In the genomic region with DNA sequence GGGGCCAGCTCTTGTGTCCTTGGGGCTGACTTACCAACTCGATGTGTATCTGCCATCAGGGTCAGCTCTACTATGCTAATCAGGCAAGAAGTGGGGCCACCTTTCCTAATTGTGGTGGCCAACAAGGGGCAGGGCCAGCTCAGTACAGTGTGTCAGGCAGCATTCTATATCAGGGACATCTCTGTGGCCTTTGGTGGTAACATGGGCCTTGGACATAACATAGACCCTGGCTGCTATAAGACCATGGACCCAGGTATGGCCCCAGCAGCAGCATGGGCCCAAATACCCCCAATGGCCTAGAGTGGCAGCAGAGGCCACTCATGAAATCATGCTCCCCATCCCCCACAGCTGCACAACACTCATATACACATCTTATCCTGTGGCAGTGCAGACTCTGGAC, we compare ENCODE assay signal across 43 mouse cellular contexts. TPM values are rescaled to one million over a fixed set of nuclear protein-coding genes. Genes with fewer than 3 reads are reported as not detected.
"Had no signal": no experiment of that assay in that cellular context is flagged by ENCODE, and none has a peak within 500 bp of the region (broad histone marks: within the 10 kb centered on the region; RNA-seq: fewer than 3 reads in every experiment).

No protein-coding gene starts in this region.

- H3K4me3 ChIP-seq: gastrocnemius, adult 2 months; heart, adult 2 months; heart, embryonic 10.5 days; heart, embryonic 13.5 days; heart, embryonic 15.5 days; hindbrain, embryonic 10.5 days; hindbrain, embryonic 12.5 days; intestine, embryonic 15.5 days; kidney, embryonic 15.5 days; limb, embryonic 13.5 days; liver, embryonic 13.5 days; liver, embryonic 15.5 days had no signal

- ATAC-seq: hindbrain, embryonic 16.5 days; inflammation-experienced regulatory T-cells, adult 6 months; intestine, embryonic 15.5 days; intestine, postnatal 0 days; liver, postnatal 0 days had no signal

- DNase-seq: gastrocnemius, adult 2 months; gastrocnemius, postnatal 10 days; gastrocnemius, postnatal 25 days; heart, adult 2 months; heart, postnatal 14 days; heart, postnatal 36 days; kidney, adult 18-20 months; kidney, adult 9 months; kidney, postnatal 14 days; kidney, postnatal 36 days; layer of hippocampus, adult 9-11 months; layer of hippocampus, postnatal 36 days; left cerebral cortex, postnatal 4 days; liver; liver, embryonic 13.5 days; liver, postnatal 0 days had no signal

- H3K9me3 ChIP-seq: heart, embryonic 10.5 days; heart, embryonic 13.5 days; heart, embryonic 15.5 days; hindbrain, embryonic 10.5 days; hindbrain, embryonic 12.5 days; intestine, embryonic 15.5 days; kidney, embryonic 15.5 days; limb, embryonic 13.5 days; liver, embryonic 13.5 days; liver, embryonic 15.5 days had no signal

- H3K27me3 ChIP-seq: heart, embryonic 13.5 days; heart, embryonic 15.5 days; hindbrain, embryonic 12.5 days; intestine, embryonic 15.5 days; kidney, embryonic 15.5 days; limb, embryonic 13.5 days; liver, embryonic 13.5 days; liver, embryonic 15.5 days had no signal

- H3K4me1 ChIP-seq: heart, embryonic 10.5 days; heart, embryonic 13.5 days; heart, embryonic 15.5 days; kidney, embryonic 15.5 days; liver, embryonic 13.5 days; liver, embryonic 15.5 days had no signal

- H3K9ac ChIP-seq: heart, embryonic 13.5 days; heart, embryonic 15.5 days; hindbrain, embryonic 12.5 days; hindbrain, embryonic 14.5 days; intestine, embryonic 15.5 days; kidney, embryonic 15.5 days; limb, embryonic 13.5 days; liver, embryonic 13.5 days; liver, embryonic 15.5 days; liver, postnatal 0 days had no signal

- H3K4me2 ChIP-seq: heart, embryonic 13.5 days; heart, embryonic 15.5 days; hindbrain, embryonic 12.5 days; hindbrain, embryonic 14.5 days; intestine, embryonic 15.5 days; kidney, embryonic 15.5 days; limb, embryonic 13.5 days; liver, embryonic 11.5 days; liver, embryonic 13.5 days; liver, embryonic 15.5 days had no signal

- H3K27ac ChIP-seq: gastrocnemius, adult 2 months; heart, adult 2 months; heart, embryonic 10.5 days; heart, embryonic 13.5 days; heart, embryonic 15.5 days; hindbrain, embryonic 10.5 days; hindbrain, embryonic 12.5 days; hindbrain, embryonic 14.5 days; intestine, embryonic 15.5 days; kidney, embryonic 15.5 days; kidney, postnatal 0 days; limb, embryonic 13.5 days; liver, embryonic 13.5 days; liver, embryonic 15.5 days had no signal

- H3K36me3 ChIP-seq: heart, embryonic 10.5 days; heart, embryonic 13.5 days; heart, embryonic 15.5 days; hindbrain, embryonic 10.5 days; hindbrain, embryonic 12.5 days; intestine, embryonic 15.5 days; kidney, embryonic 15.5 days; limb, embryonic 13.5 days; liver, embryonic 13.5 days; liver, embryonic 15.5 days had no signal

RNA-seq across cellular contexts. Expression of a gene that starts 49.2 kb away (rescaled TPM):
- total RNA-seq: gastrocnemius, adult 2 months; gastrocnemius, postnatal 10 days; gastrocnemius, postnatal 25 days; gastrocnemius, postnatal 4 days; granulocyte monocyte progenitor cell, adult 5-6 weeks; heart, adult 2 months; heart, postnatal 14 days; heart, postnatal 36 days; layer of hippocampus, adult 18-20 months; layer of hippocampus, adult 8-10 months; layer of hippocampus, postnatal 14 days; layer of hippocampus, postnatal 36 days; left cerebral cortex, adult 18-20 months; left cerebral cortex, adult 8-10 months; left cerebral cortex, postnatal 10 days; left cerebral cortex, postnatal 25 days; left cerebral cortex, postnatal 4 days had no signal
- polyA plus RNA-seq: frontal cortex, adult 2 months; heart, adult 2 months; heart, embryonic 10.5 days; heart, embryonic 13.5 days; heart, embryonic 15.5 days; heart, postnatal 0 days; hindbrain, embryonic 10.5 days; hindbrain, embryonic 12.5 days; hindbrain, embryonic 14.5 days; hindbrain, embryonic 16.5 days; inflammation-experienced regulatory T-cells, adult 6 months; intestine, embryonic 15.5 days; intestine, postnatal 0 days; kidney, embryonic 15.5 days; kidney, postnatal 0 days; large intestine, adult 2 months; limb, embryonic 13.5 days; liver, embryonic 11.5 days; liver, embryonic 13.5 days; liver, embryonic 15.5 days; liver, postnatal 0 days had no signal

RNA-seq across cellular contexts. Expression of a gene that starts 53.7 kb away (rescaled TPM):
- total RNA-seq: gastrocnemius, adult 2 months; gastrocnemius, postnatal 10 days; gastrocnemius, postnatal 25 days; gastrocnemius, postnatal 4 days; granulocyte monocyte progenitor cell, adult 5-6 weeks; heart, adult 2 months; heart, postnatal 14 days; heart, postnatal 36 days; layer of hippocampus, adult 18-20 months; layer of hippocampus, adult 8-10 months; layer of hippocampus, postnatal 14 days; layer of hippocampus, postnatal 36 days; left cerebral cortex, adult 18-20 months; left cerebral cortex, adult 8-10 months; left cerebral cortex, postnatal 10 days; left cerebral cortex, postnatal 25 days; left cerebral cortex, postnatal 4 days had no signal
- polyA plus RNA-seq: frontal cortex, adult 2 months; heart, adult 2 months; heart, embryonic 10.5 days; heart, embryonic 13.5 days; heart, embryonic 15.5 days; heart, postnatal 0 days; hindbrain, embryonic 10.5 days; hindbrain, embryonic 12.5 days; hindbrain, embryonic 14.5 days; hindbrain, embryonic 16.5 days; inflammation-experienced regulatory T-cells, adult 6 months; intestine, embryonic 15.5 days; intestine, postnatal 0 days; kidney, embryonic 15.5 days; kidney, postnatal 0 days; large intestine, adult 2 months; limb, embryonic 13.5 days; liver, embryonic 11.5 days; liver, embryonic 13.5 days; liver, embryonic 15.5 days; liver, postnatal 0 days had no signal
